Mouse (Mus musculus): Measurements from ENCODE around the gene Mrpl10. TPM values are rescaled to one million over a fixed set of nuclear protein-coding genes. Genes with fewer than 3 reads are reported as not detected.

The Mrpl10 gene
- polyA plus RNA-seq, 1 experiment from 2014 or later = 59.4 TPM

- no peaks in the 10 kb centered on the region for H3K27me3 ChIP-seq
- WGBS = 83% methylated on average over 4 of the region's 4 CpGs
- no peak overlapping the region for H3K9ac ChIP-seq
- H3K27ac ChIP-seq = no peak overlapping the region
- ATAC-seq (ENCODE audit: low FRiP score) = no peak
- H3K9me3 ChIP-seq = no peaks in the 10 kb centered on the region
- H3K36me3 ChIP-seq = no peaks in the 10 kb centered on the region
- H3K4me2 ChIP-seq = no peak overlapping the region
- H3K4me1 ChIP-seq (replicated peaks) = peaks cover 10% of the 10 kb centered on the region
- H3K4me3 ChIP-seq = no peak overlapping the region
Measured at GRCm38 (mm10) chr11:97033781-97034180, 7.6 kb upstream of the Mrpl10 start.

- no peak overlapping the region for H3K4me2 ChIP-seq
- ATAC-seq (ENCODE audit: low FRiP score) = no peak
- no peaks in the 10 kb centered on the region for H3K9me3 ChIP-seq
- no peak overlapping the region for H3K9ac ChIP-seq
- 68% methylated on average over 5 of the region's 5 CpGs for WGBS
- no peak overlapping the region for H3K27ac ChIP-seq
- H3K36me3 ChIP-seq = no peaks in the 10 kb centered on the region
- H3K27me3 ChIP-seq = no peaks in the 10 kb centered on the region
- no peak overlapping the region for H3K4me3 ChIP-seq
- H3K4me1 ChIP-seq (replicated peaks) = peaks cover 7% of the 10 kb centered on the region
Measured at GRCm38 (mm10) chr11:97036141-97036540, 5.2 kb upstream of the Mrpl10 start.

- Histone ChIP-seq H3K36me3 (peaks cover 3% of the 10 kb centered on the region; the same call in 1 of the 2 replicates), H3K27me3 (no peaks in the 10 kb centered on the region), H3K9me3 (no peaks in the 10 kb centered on the region), H3K9ac (no peak overlapping the region), H3K27ac (no peak overlapping the region), H3K4me2 (no peak overlapping the region), H3K4me1 (replicated peaks) (peaks cover 23% of the 10 kb centered on the region), H3K4me3 (no peak overlapping the region)
- no peak for ATAC-seq (ENCODE audit: low FRiP score)
- 68% methylated on average over 7 of the region's 7 CpGs for WGBS
Measured at GRCm38 (mm10) chr11:97038881-97039280, 2.5 kb upstream of the Mrpl10 start.

DNA sequence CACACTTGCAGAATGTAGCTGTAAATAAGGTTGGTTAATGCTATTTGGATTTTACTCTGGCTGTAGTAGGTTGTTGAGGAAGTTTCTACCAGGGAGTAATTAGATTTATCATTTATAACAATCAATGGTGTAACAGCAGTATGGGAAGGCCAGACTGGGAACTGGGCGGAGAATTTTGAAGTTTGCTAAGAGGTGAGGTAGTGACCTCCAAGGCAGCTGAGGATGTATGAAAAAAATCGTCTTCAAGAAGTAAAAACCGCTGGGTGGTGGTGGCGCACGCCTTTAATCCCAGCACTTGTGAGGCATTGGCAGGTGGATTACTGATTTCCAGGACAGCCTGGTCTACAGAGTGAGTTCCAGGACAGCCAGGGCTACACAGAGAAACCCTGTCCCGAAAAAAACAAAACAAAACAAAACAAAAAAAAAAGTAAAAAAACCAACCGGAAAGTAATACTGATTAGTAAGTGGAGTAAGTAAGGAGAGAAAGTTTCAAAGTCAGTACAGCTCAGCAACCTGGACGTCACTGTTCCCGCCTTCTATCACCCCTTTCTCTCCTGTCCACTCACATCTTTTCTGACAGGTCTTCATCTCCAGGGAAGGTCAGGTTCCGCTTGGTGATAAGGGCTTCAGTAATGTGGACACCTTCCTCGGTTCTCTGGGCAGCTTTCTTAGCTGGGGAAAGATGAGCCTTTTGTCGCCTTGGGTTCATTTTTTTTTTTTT, 899 bp upstream of the Mrpl10 start:
- H3K36me3 ChIP-seq = peaks cover 16% of the 10 kb centered on the region
- no peaks in the 10 kb centered on the region for H3K9me3 ChIP-seq
- H3K4me2 ChIP-seq = peak overlapping the region; percentile 81
- H3K4me3 ChIP-seq = peak overlapping the region; percentile 76
- WGBS = 50% methylated on average over 12 of the region's 12 CpGs
- H3K27ac ChIP-seq = 0 out of 2 replicates have a peak overlapping the region, but pooled peaks have one; percentile 68
- ATAC-seq (ENCODE audit: low FRiP score) = no peak
- H3K4me1 ChIP-seq (replicated peaks) = peaks cover 23% of the 10 kb centered on the region
- H3K27me3 ChIP-seq = no peaks in the 10 kb centered on the region
- peak overlapping the region; percentile 69 for H3K9ac ChIP-seq

DNA sequence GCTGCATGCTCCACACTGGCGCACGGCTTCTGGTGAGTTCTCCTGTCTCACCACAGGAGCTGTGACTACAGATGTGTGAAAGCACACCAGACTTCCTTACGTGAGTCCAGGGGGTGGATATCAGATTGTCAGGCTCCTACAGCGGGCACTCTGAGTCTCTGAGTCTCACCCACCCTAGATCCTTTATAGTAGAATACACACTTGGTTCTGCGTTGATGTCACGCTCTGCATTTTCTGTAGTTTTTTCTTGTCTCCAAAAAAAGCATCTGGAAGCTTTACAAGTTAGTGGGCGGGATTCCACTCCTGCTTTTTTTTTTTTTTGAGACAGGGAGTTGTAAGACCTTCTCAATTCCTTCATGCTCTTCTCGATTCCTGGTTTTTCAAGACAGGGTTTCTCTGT, 3.5 kb downstream of the Mrpl10 start:
- Histone ChIP-seq H3K9ac (no peak overlapping the region), H3K9me3 (no peaks in the 10 kb centered on the region), H3K4me1 (replicated peaks) (peaks cover 26% of the 10 kb centered on the region), H3K4me3 (no peak overlapping the region), H3K27me3 (no peaks in the 10 kb centered on the region), H3K36me3 (peaks cover 42% of the 10 kb centered on the region), H3K27ac (no peak overlapping the region), H3K4me2 (no peak overlapping the region)
- ATAC-seq (ENCODE audit: low FRiP score) = no peak
- WGBS = 97% methylated on average over 8 of the region's 8 CpGs

DNA sequence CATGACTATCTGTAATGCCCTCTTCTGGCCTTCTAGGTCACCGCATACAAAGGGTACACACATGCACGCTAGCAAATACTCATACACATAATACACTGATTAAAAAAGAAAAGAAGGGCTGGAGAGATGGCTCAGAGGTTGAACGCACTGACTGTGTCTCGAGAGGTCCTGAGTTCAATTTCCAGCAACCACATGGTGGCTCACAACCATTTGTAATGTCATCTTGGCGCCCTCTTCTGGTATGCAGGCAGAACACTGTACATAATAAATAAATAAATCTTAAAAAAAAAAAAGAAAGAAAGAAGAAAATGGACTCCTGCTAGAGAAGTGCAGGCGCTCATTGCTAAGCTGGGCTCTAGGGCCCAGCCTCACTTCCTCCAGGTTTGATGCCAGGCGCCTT, 4.5 kb downstream of the Mrpl10 start:
- Histone ChIP-seq H3K36me3 (peaks cover 42% of the 10 kb centered on the region), H3K4me3 (no peak overlapping the region), H3K27me3 (no peaks in the 10 kb centered on the region), H3K4me2 (no peak overlapping the region), H3K9me3 (no peaks in the 10 kb centered on the region), H3K27ac (no peak overlapping the region), H3K4me1 (replicated peaks) (peaks cover 28% of the 10 kb centered on the region), H3K9ac (no peak overlapping the region)
- no peak for ATAC-seq (ENCODE audit: low FRiP score)
- 79% methylated on average over 7 of the region's 7 CpGs for WGBS

GRCm38 (mm10) chr11:97048090-97048650, 6.8 kb downstream of the Mrpl10 start:
- Histone ChIP-seq H3K27ac (no peak overlapping the region), H3K4me3 (no peak overlapping the region), H3K27me3 (no peaks in the 10 kb centered on the region), H3K36me3 (peaks cover 50% of the 10 kb centered on the region), H3K9ac (no peak overlapping the region), H3K4me2 (no peak overlapping the region), H3K4me1 (replicated peaks) (peaks cover 31% of the 10 kb centered on the region), H3K9me3 (no peaks in the 10 kb centered on the region)
- WGBS = 86% methylated on average over 8 of the region's 8 CpGs
- no peak for ATAC-seq (ENCODE audit: low FRiP score)

DNA sequence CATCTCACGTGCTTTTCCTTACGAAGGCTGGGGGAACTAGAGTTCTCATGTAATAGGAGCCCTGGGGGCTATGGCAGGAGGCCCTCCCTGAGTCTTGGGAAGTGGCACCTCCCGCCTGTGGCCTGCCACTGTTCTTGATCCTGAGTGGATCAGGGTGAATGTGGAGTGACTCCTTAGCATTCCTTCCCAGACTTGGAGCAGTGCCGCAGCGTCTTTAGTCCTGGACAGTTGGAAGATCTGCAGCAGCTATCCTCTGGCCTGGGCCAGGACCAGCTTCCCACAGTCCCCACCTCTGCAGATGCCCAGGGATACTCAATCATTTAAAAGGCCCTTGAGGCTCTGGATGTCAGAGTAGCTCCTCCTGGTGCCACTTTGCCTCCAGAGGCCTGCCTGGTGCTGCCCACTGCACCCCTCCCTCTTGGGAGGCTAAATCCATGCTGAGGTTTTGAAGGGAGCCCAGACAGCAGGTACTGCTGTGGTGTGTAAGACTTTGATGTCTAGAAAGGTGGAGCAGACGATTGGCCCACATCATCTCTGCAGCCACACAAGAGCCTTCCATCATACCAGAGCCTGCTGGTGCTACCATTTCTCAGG, 8.2 kb downstream of the Mrpl10 start:
- WGBS = 83% methylated on average over 6 of the region's 6 CpGs
- no peaks in the 10 kb centered on the region for H3K9me3 ChIP-seq
- H3K27ac ChIP-seq = no peak overlapping the region
- H3K36me3 ChIP-seq = peaks cover 52% of the 10 kb centered on the region
- H3K27me3 ChIP-seq = no peaks in the 10 kb centered on the region
- H3K4me3 ChIP-seq = no peak overlapping the region
- no peak for ATAC-seq (ENCODE audit: low FRiP score)
- peak overlapping the region; percentile 91; the same call in 1 of the 2 replicates for H3K9ac ChIP-seq
- no peak overlapping the region for H3K4me2 ChIP-seq
- peaks cover 29% of the 10 kb centered on the region for H3K4me1 ChIP-seq (replicated peaks)

DNA sequence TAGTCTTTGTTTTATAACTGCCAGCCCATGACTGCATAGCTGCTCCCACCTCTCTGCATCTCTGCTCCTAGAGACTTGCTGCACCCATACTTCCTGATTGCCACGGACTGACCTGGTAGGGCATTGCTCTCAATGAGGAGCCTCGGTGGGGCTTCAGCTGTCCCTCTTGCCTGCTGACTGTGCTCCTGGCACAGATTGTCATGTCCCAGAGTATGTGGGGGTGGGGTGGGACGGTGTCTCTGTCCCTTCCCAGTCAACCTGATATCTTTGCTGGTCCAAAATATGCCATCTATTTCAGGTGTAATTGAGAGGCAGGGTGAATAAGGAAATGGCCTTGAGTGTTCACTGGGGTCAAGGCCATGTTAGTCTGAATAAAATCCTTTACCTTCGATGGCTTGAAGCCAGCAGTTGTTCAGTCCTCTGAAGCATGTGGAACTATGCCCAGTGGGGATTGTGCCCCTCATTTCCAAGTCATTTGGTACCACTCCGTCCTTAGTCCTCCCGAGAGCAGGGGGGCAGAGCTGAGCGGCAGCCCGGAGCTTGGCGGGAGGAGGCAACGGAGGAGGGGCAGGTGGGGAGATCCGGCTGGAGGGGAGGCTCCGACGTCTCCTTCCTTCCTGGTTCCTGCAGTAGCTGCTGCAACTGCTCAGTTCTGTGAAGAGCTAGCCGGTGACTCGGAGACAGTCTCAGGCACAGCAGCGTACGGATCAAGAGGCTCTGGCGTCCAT, 9.0 kb downstream of the Mrpl10 start, which contains the start of gene Osbpl7:
Gene Osbpl7, plus strand, starts transcription at position 413 of the 728 bp plus-strand sequence.
- peaks cover 29% of the 10 kb centered on the region for H3K4me1 ChIP-seq (replicated peaks)
- ATAC-seq (ENCODE audit: low FRiP score) = peak; percentile 82
- H3K36me3 ChIP-seq = peaks cover 54% of the 10 kb centered on the region
- peak within 1 kb of the TSS; percentile 83 for H3K27ac ChIP-seq
- peak within 1 kb of the TSS; percentile 98 for H3K4me2 ChIP-seq
- H3K4me3 ChIP-seq = peak within 1 kb of the TSS; percentile 78
- no peaks in the 10 kb centered on the region for H3K27me3 ChIP-seq
- H3K9me3 ChIP-seq = no peaks in the 10 kb centered on the region
- H3K9ac ChIP-seq = peak within 1 kb of the TSS; percentile 91
- 6% methylated on average over 18 of the region's 18 CpGs for WGBS

DNA sequence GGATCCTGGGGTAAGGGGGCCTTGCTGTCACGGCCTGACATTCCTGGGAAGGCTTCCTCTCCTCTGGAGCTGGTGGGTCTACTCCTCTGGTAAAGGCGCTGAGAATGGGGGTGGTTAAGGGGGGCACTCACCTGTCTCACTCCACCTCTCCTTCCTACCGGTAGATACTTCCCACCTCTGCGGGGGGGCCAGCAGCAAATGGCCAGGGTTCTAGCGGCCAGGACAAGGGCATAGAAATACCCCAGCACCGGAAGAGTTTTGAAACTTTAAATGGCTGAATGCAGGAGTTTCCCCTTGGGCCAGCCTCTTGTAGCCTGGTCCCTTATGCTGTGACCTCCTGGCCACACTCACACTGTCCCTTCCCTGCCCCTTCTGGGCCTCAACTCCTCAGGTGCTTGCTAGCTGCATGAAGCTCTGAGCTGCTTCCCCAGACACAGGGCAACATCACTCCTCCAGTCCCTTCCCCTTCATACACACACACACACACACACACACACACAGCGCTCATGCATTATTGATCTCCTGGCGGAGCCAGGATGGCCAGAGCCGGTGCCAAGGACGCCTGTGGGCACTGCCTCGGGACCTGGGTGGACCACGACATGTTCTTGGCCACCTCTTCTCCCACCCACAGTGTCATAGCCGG, 9.7 kb downstream of the Mrpl10 start:
- Histone ChIP-seq H3K9ac (peak overlapping the region; percentile 91), H3K4me2 (peak overlapping the region; percentile 98), H3K36me3 (peaks cover 56% of the 10 kb centered on the region), H3K27me3 (no peaks in the 10 kb centered on the region), H3K9me3 (no peaks in the 10 kb centered on the region), H3K4me1 (replicated peaks) (peaks cover 29% of the 10 kb centered on the region), H3K4me3 (peak overlapping the region; percentile 78), H3K27ac (peak overlapping the region; percentile 83)
- 22% methylated on average over 13 of the region's 13 CpGs for whole genome bisulfite sequencing
- ATAC-seq (ENCODE audit: low FRiP score) = peak; percentile 11; the same call in 1 of the 2 replicates

GRCm38 (mm10) chr11:97052219-97052646, 10.9 kb downstream of the Mrpl10 start:
- peaks cover 29% of the 10 kb centered on the region for H3K4me1 ChIP-seq (replicated peaks)
- peaks cover 60% of the 10 kb centered on the region for H3K36me3 ChIP-seq
- no peaks in the 10 kb centered on the region for H3K9me3 ChIP-seq
- ATAC-seq (ENCODE audit: low FRiP score) = no peak
- peak overlapping the region; percentile 91; the same call in 1 of the 2 replicates for H3K9ac ChIP-seq
- H3K4me2 ChIP-seq = peak overlapping the region; percentile 98
- no peak overlapping the region for H3K27ac ChIP-seq
- H3K27me3 ChIP-seq = no peaks in the 10 kb centered on the region
- 43% methylated on average over 11 of the region's 11 CpGs for WGBS
- H3K4me3 ChIP-seq = no peak overlapping the region

Measured in hindbrain, embryonic 13.5 days (tissue).